Mouse (Mus musculus): ENCODE measurements at regions not wholly inside any gene's neighbourhood (a gene's known extent, or its start where the extent isn't known, plus 50 kb on each side); places are given as distances from the start of the nearest gene placed in this dataset.

- no peak for TF ChIP-seq CTCF (IDR thresholded peaks at IDR 0.05; ENCODE audit: control insufficient read depth, insufficient read depth, insufficient read length)
- TF ChIP-seq USF1 (IDR thresholded peaks at IDR 0.05; ENCODE audit: low read depth): no peak
- no peak for TF ChIP-seq MYOD1 (IDR thresholded peaks at IDR 0.05; ENCODE audit: control insufficient read depth, insufficient read length, low read depth)
- no peak for TF ChIP-seq CEBPB (IDR thresholded peaks at IDR 0.05; ENCODE audit: low read depth)
Measured at GRCm38 (mm10) chr4:81930956-81931355, 488.3 kb upstream of the Mpdz start.
